Mouse (Mus musculus) embryonic facial prominence, embryonic 15.5 days (tissue): Measurements from ENCODE around the gene Gm19402. TPM values are rescaled to one million over a fixed set of nuclear protein-coding genes. Genes with fewer than 3 reads are reported as not detected.
"Not testable (repeated sequence)": the region's sequence is repeated elsewhere in the genome, so short reads cannot be mapped to it uniquely, and the experiment has no call there.

ENCODE experiments used
- ATAC-seq: fragments of 200-750 bp; cut with Nextera tagmentation; 2 replicates; pipeline ENCODE4 v1.8.0; 2017; ENCODE audit warnings: low read depth, moderate TSS enrichment; ENCODE audit not compliant: insufficient number of reproducible peaks, low FRiP score, low TSS enrichment
- H3K27ac ChIP-seq: fragments of 300-500 bp; sonication (generic); replicated peaks from 2 replicates; pipeline ENCODE4 v1.5.1; 2015; ENCODE audit warnings: mild to moderate bottlenecking, inconsistent platforms
- H3K27me3 ChIP-seq: fragments of 300-500 bp; sonication (generic); 2 replicates; pipeline ENCODE4 v1.6.1; 2015; ENCODE audit warnings: inconsistent platforms
- H3K36me3 ChIP-seq: fragments of 300-500 bp; sonication (generic); 2 replicates; pipeline ENCODE4 v1.6.1; 2015; ENCODE audit warnings: mild to moderate bottlenecking, inconsistent platforms
- H3K4me1 ChIP-seq: fragments of 300-500 bp; sonication (generic); 2 replicates; pipeline ENCODE4 v1.6.1; 2015; ENCODE audit warnings: inconsistent platforms
- H3K4me2 ChIP-seq: fragments of 300-500 bp; sonication (generic); replicated peaks from 2 replicates; pipeline ENCODE4 v1.6.1; 2015; ENCODE audit warnings: mild to moderate bottlenecking, inconsistent platforms
- H3K4me3 ChIP-seq: fragments of 300-500 bp; sonication (generic); replicated peaks from 2 replicates; pipeline ENCODE4 v1.5.1; 2015; ENCODE audit warnings: mild to moderate bottlenecking, inconsistent platforms
- H3K9ac ChIP-seq: fragments of 300-500 bp; sonication (generic); 2 replicates; pipeline ENCODE4 v1.6.1; 2015; ENCODE audit warnings: inconsistent platforms
- H3K9me3 ChIP-seq: fragments of 300-500 bp; sonication (generic); replicated peaks from 2 replicates; pipeline ENCODE4 v1.6.1; 2016; ENCODE audit warnings: inconsistent platforms
- WGBS: fragments of 180-500 bp; shearing (Covaris S2); methylation state at CpG from one replicate; pipeline ENCODE4 v1.1.7; 2015; 5-methylcytosine and 5-hydroxymethylcytosine counted together
- polyA plus RNA-seq: library from polyadenylated mRNA; unstranded; fragments of >200 nt; fragmentation: Nextera tagmentation; extraction: Ambion mirVana; gene quantifications from 2 replicates; pipeline ENCODE4 v1.2.1, GENCODE M21; 2015

The Gm19402 gene
- polyA plus RNA-seq, result 0.60 and 0.85 TPM in 2 replicates

GRCm38 (mm10) chr10:77690356-77690807 lies at the start of gene Gm19402:
TSS of gene Gm19402 (minus strand) at chr10:77690757.
- H3K9me3 ChIP-seq, H3K4me3 ChIP-seq, ATAC-seq, H3K27ac ChIP-seq, H3K4me2 ChIP-seq, H3K4me1 ChIP-seq, H3K36me3 ChIP-seq, H3K9ac ChIP-seq: not testable (repeated sequence)
- peaks cover 27% of the 10 kb centered on the region for H3K27me3 ChIP-seq
- WGBS, result 73% methylated on average over 3 of the region's 3 CpGs

- H3K27me3 ChIP-seq, result no peaks in the 10 kb centered on the region
- no peaks in the 10 kb centered on the region for H3K36me3 ChIP-seq
- H3K4me3 ChIP-seq, result no peak overlapping the region
- no peak overlapping the region for H3K9ac ChIP-seq
- 88% methylated on average over 4 of the region's 4 CpGs for WGBS
- no peak overlapping the region for H3K27ac ChIP-seq
- H3K4me1 ChIP-seq, result 0 out of 2 replicates have a peak, but pooled peaks cover 4% of the 10 kb centered on the region
- H3K9me3 ChIP-seq, result no peaks in the 10 kb centered on the region
- ATAC-seq, result no peak
- no peak overlapping the region for H3K4me2 ChIP-seq
These were observed 48.4 kb upstream of the Gm19402 start for GRCm38 (mm10) chr10:77738929-77739328.

GRCm38 (mm10) chr10:77735928-77736327 lies 45.4 kb upstream of the Gm19402 start:
- Histone ChIP-seq H3K9ac (no peak overlapping the region), H3K27ac (no peak overlapping the region), H3K27me3 (no peaks in the 10 kb centered on the region), H3K9me3 (no peaks in the 10 kb centered on the region), H3K4me2 (no peak overlapping the region), H3K36me3 (no peaks in the 10 kb centered on the region), H3K4me3 (no peak overlapping the region), H3K4me1 (no peaks in the 10 kb centered on the region)
- ATAC-seq, result no peak
- WGBS, result 68% methylated on average over 1 of the region's 1 CpGs

- Histone ChIP-seq H3K4me2 (no peak overlapping the region), H3K4me3 (no peak overlapping the region), H3K9me3 (no peaks in the 10 kb centered on the region), H3K4me1 (no peaks in the 10 kb centered on the region), H3K27ac (no peak overlapping the region), H3K27me3 (no peaks in the 10 kb centered on the region), H3K36me3 (no peaks in the 10 kb centered on the region), H3K9ac (no peak overlapping the region)
- ATAC-seq, result no peak
- 43% methylated on average over 4 of the region's 4 CpGs for WGBS
These were observed 38.7 kb upstream of the Gm19402 start for GRCm38 (mm10) chr10:77729241-77729640.

- WGBS, result 56% methylated on average over 4 of the region's 4 CpGs
- no peaks in the 10 kb centered on the region for H3K27me3 ChIP-seq
- H3K4me1 ChIP-seq, result no peaks in the 10 kb centered on the region
- no peak overlapping the region for H3K9ac ChIP-seq
- no peak for ATAC-seq
- H3K4me3 ChIP-seq, result no peak overlapping the region
- H3K4me2 ChIP-seq, result no peak overlapping the region
- H3K9me3 ChIP-seq, result no peaks in the 10 kb centered on the region
- no peaks in the 10 kb centered on the region for H3K36me3 ChIP-seq
- no peak overlapping the region for H3K27ac ChIP-seq
These were observed 37.7 kb upstream of the Gm19402 start for GRCm38 (mm10) chr10:77728280-77728679.

- no peak within 1 kb of the TSS for H3K4me3 ChIP-seq
- no peaks in the 10 kb centered on the region for H3K4me1 ChIP-seq
- H3K9ac ChIP-seq, result no peak within 1 kb of the TSS
- no peak within 1 kb of the TSS for H3K27ac ChIP-seq
- H3K4me2 ChIP-seq, result no peak within 1 kb of the TSS
- H3K36me3 ChIP-seq, result no peaks in the 10 kb centered on the region
- H3K27me3 ChIP-seq, result no peaks in the 10 kb centered on the region
- 26% methylated on average over 3 of the region's 3 CpGs for WGBS
- ATAC-seq, result no peak
- H3K9me3 ChIP-seq, result no peaks in the 10 kb centered on the region
These were observed 35.6 kb upstream of the Gm19402 start, which contains the start of gene Gm10100 for GRCm38 (mm10) chr10:77726186-77726585. TSS of gene Gm10100 (plus strand) at chr10:77726486.

GRCm38 (mm10) chr10:77724855-77725254 lies 34.3 kb upstream of the Gm19402 start:
- Histone ChIP-seq H3K4me1 (no peaks in the 10 kb centered on the region), H3K27me3 (no peaks in the 10 kb centered on the region), H3K4me3 (no peak overlapping the region), H3K4me2 (no peak overlapping the region), H3K9ac (no peak overlapping the region), H3K27ac (no peak overlapping the region), H3K9me3 (no peaks in the 10 kb centered on the region), H3K36me3 (no peaks in the 10 kb centered on the region)
- no peak for ATAC-seq
- WGBS, result 78% methylated on average over 8 of the region's 8 CpGs

GRCm38 (mm10) chr10:77720299-77720698 lies 29.7 kb upstream of the Gm19402 start, which contains the start of gene Krtap12-1:
TSS of gene Krtap12-1 (plus strand) at chr10:77720599.
- not testable (repeated sequence) for ATAC-seq

GRCm38 (mm10) chr10:77715507-77715906 lies 24.9 kb upstream of the Gm19402 start, which contains the start of gene Gm10142:
TSS of gene Gm10142 (plus strand) at chr10:77715807.
- no peak within 1 kb of the TSS for H3K4me2 ChIP-seq
- no peak within 1 kb of the TSS for H3K9ac ChIP-seq
- no peak for ATAC-seq
- H3K9me3 ChIP-seq, result no peaks in the 10 kb centered on the region
- 90% methylated on average over 1 of the region's 1 CpGs for WGBS
- no peak within 1 kb of the TSS for H3K27ac ChIP-seq
- no peaks in the 10 kb centered on the region for H3K36me3 ChIP-seq
- no peak within 1 kb of the TSS for H3K4me3 ChIP-seq
- H3K27me3 ChIP-seq, result no peaks in the 10 kb centered on the region
- no peaks in the 10 kb centered on the region for H3K4me1 ChIP-seq

More at GRCm38 (mm10) chr10:77720299-77720698, 29.7 kb upstream of the Gm19402 start, which contains the start of gene Krtap12-1:
- H3K36me3 ChIP-seq, H3K9ac ChIP-seq, H3K27ac ChIP-seq, H3K4me3 ChIP-seq, H3K4me2 ChIP-seq, H3K27me3 ChIP-seq, H3K9me3 ChIP-seq, H3K4me1 ChIP-seq: not testable (repeated sequence)
- 88% methylated on average over 1 of the region's 1 CpGs for WGBS

GRCm38 (mm10) chr10:77713734-77714133 lies 23.2 kb upstream of the Gm19402 start:
- Histone ChIP-seq H3K4me2 (no peak overlapping the region), H3K9me3 (no peaks in the 10 kb centered on the region), H3K36me3 (no peaks in the 10 kb centered on the region), H3K27ac (no peak overlapping the region), H3K4me1 (no peaks in the 10 kb centered on the region), H3K9ac (no peak overlapping the region), H3K27me3 (no peaks in the 10 kb centered on the region), H3K4me3 (no peak overlapping the region)
- 39% methylated on average over 4 of the region's 4 CpGs for WGBS
- no peak for ATAC-seq

GRCm38 (mm10) chr10:77711157-77711556 lies 20.6 kb upstream of the Gm19402 start, which contains the start of gene Gm10024:
TSS of gene Gm10024 (plus strand) at chr10:77711457.
- H3K36me3 ChIP-seq, H3K4me1 ChIP-seq, H3K9me3 ChIP-seq, H3K4me2 ChIP-seq, H3K9ac ChIP-seq, H3K27me3 ChIP-seq, H3K27ac ChIP-seq, ATAC-seq, H3K4me3 ChIP-seq: not testable (repeated sequence)

- Histone ChIP-seq H3K36me3 (no peaks in the 10 kb centered on the region), H3K4me3 (no peak overlapping the region), H3K27me3 (no peaks in the 10 kb centered on the region), H3K9ac (no peak overlapping the region), H3K27ac (no peak overlapping the region), H3K4me2 (no peak overlapping the region), H3K9me3 (no peaks in the 10 kb centered on the region), H3K4me1 (no peaks in the 10 kb centered on the region)
- ATAC-seq, result no peak
- 59% methylated on average over 3 of the region's 3 CpGs for WGBS
These were observed 19.3 kb upstream of the Gm19402 start for GRCm38 (mm10) chr10:77709831-77710230.
